Mouse (Mus musculus): ENCODE data around the gene Mfsd12.

Mfsd12 gene

DNA sequence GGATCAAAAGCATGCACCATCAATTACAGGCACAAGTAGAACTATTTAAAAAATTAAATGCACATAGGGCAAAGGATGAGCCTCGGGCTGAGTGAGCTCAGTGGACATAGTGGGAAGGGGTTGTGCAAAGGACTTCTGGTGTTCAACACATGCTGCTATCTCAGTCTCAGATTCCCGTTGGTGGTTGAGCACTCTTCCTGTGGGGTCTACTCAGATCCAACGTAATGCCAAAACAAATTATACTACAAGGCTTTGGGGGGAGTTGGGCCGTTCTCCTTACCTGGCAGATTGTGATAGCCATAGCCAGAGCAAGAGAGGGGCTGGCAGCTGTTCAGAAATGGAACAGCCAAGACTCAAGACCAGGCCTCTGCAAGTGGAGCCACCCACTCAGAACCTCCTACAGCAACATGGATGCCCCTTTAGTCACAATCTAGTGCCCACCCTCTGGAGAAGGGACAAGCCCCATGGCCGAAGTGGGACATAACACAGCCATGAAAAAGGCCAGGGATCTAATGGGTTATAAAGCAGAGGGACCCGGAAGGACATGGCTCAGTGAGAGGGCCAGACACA is 22.6 kb downstream of the Mfsd12 start:
- DNase-seq (ENCODE audit: low spot score in 2 of 2): no peak

DNA sequence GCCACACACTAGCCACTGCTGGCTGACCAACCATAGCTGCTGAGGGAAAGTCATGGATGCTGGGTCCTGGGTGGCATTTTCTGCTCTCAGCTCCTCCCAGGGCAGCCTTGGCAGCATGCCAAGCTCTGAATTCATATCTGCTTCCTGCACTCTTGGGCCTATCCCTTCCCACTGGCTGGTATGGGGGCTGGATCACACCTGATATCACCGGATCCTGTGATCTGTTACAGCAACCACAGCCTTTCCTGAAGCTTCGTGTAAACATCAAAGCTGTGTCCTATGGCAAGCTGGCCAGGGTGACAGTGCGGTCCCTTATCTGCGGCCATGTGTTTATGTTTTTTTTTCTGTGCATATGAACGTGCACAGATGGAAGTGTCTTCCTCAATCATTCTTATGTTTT is 24.7 kb downstream of the Mfsd12 start:
- peak; percentile 94 to 96 for DNase-seq (ENCODE audit: low spot score in 2 of 2)

DNA sequence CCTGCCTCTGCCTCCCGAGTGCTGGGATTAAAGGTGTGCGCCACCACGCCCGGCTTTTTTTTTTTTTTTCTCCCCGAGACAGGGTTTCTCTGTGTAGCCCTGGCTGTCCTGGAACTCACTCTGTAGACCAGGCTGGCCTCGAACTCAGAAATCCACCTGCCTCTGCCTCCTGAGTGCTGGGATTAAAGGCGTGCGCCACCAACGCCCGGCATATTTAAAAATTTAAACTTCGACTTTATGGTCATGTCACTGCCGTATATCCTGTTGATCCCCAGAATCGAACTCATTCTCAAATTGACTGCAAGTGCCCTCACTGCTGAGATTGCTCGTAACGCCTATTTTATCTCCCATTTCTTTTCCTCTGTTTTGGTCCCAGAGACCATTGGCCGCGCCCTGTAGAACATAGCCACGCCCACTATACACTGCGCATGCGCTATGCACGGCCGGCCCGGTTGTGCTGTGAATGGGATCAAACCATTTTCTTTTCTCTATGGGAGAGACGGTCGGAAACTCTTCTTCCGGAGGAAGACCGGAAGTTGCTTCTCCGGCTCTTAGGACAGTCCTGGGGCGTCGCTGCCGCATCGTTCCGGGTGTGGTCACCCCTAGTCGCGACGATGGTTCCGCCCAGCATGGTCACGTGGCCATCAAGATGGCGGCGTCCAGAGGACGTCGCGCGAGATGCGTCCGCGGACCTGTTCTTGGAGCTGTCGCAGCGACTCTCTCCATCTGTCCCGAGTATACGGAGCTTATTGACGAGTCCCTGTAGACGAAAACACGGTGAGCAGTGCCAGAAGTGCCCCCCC is 26.7 kb downstream of the Mfsd12 start, which contains the start of the genes Dohh and Gm48551:
TSS of gene Dohh (plus strand) at position 627 of the 803 bp plus-strand sequence.
TSS of gene Gm48551 (plus strand) at position 665 of the 803 bp plus-strand sequence.
- DNase-seq (ENCODE audit: low spot score in 2 of 2): peak; percentile 100

DNA sequence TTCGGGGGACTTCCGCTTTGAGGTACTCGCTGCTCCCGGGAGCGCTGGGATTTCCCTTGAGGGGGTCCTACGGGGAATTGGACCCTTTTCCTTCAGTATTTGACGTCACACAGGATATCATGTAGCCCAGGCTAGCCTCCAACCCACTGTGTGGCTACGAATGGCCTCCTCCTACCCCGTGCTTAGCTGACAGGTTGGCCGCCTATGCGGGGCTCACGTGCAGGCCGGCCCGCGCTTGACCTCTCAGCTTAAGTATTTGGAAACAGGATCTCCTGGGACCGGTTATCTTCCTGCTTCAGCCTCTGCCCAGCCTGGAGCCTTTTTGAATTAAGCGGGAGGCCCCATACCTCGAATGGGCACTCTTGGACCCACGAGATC is 27.3 kb downstream of the Mfsd12 start:
- DNase-seq (ENCODE audit: low spot score in 2 of 2): no peak

DNA sequence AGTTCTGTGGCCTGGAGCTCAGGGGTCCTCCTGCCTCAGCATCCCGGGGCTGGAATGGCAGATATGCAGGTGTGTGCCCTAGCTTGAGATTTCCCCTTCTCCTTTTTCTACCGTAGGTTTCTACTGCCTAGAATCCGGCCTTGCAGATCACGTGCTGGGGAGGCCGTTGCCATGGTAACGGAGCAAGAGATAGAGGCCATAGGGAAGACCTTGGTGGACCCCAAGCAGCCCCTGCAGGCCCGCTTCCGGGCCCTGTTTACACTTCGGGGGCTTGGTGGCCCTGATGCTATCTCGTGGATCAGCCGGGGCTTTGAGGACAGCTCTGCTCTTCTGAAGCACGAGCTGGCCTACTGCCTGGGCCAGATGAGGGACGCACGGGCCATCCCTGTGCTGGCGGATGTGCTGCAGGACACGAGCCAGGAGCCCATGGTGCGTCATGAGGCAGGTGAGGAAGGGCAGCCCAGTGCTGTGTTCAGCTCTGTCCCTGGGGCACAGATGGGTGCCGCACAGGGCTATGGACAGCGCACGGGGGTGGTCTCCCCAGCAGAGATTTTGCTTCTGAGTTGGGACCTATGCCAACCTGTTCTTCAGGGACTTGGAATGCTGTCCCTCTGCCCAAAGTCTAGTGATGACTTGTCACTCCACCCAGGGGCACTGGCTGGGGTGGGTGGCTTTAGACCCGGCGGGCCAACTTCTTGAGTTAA is 28.5 kb downstream of the Mfsd12 start:
- DNase-seq (ENCODE audit: low spot score in 2 of 2): no peak

DNA sequence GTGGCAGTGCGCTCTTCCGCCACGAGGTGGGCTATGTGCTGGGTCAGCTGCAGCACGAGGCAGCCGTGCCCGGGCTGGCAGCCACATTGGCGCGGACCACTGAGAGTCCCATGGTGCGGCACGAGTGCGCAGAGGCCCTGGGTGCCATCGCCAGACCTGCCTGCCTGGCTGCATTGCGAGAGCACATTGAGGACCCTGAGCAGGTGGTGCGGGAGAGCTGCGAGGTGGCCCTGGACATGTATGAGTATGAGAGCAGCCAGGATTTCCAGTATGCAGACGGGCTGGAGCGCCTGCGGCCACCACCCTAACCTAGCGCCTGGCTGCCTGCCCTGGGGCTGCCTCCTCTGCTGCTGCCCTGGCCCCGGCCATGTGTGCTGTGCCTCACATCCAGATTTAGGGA is 30.4 kb downstream of the Mfsd12 start:
- no peak for DNase-seq (ENCODE audit: low spot score in 2 of 2)

DNA sequence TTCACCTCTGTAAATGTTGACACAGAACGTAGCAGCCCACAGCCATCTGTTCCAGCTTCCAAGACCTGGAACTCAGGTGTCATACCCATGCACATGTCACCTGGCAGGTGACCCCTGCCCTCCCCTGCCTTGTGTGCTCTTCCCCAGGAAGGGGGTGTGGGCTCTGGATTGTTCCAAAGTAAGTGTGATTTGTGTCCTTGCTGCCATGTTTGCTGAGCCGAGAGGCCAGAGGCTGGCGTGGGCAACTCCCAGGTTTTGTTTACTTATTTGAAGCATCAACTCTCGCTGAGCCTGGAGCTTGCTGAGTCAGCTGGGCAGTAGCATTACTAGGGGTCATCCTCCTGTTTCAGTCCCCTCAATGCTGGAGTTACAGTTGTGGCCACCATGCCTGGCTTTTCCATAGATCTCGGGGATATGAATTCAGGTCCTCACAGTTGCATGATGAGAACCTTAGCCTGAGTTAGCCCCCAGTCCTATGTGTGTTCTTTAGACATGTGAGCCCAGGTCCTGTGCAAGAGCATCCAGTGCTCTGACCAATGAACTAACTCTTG is 31.3 kb downstream of the Mfsd12 start, which contains the start of gene Gm48552:
TSS of gene Gm48552 (plus strand) at position 501 of the 551 bp plus-strand sequence.
- DNase-seq (ENCODE audit: low spot score in 2 of 2): no peak

DNA sequence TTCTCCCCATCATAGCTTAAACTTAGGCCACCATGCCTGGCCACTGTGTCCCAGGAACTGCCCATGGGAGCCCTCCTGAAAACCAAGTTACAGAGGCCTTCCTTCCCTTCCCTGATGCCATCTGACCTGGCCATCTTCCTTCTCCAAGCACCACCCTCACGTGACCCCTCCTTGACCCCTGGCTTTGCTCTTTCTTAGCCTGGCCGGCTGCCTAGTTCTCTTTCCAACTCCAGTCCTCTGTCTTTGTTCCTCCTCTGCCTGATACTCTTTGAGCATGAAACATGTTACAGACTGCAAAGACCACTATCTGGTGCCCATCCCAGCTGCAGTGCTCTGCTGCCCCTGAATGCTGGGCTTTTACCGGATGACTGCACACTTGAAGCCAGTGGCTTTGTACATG is 32.1 kb downstream of the Mfsd12 start:
- no peak for DNase-seq (ENCODE audit: low spot score in 2 of 2)

DNA sequence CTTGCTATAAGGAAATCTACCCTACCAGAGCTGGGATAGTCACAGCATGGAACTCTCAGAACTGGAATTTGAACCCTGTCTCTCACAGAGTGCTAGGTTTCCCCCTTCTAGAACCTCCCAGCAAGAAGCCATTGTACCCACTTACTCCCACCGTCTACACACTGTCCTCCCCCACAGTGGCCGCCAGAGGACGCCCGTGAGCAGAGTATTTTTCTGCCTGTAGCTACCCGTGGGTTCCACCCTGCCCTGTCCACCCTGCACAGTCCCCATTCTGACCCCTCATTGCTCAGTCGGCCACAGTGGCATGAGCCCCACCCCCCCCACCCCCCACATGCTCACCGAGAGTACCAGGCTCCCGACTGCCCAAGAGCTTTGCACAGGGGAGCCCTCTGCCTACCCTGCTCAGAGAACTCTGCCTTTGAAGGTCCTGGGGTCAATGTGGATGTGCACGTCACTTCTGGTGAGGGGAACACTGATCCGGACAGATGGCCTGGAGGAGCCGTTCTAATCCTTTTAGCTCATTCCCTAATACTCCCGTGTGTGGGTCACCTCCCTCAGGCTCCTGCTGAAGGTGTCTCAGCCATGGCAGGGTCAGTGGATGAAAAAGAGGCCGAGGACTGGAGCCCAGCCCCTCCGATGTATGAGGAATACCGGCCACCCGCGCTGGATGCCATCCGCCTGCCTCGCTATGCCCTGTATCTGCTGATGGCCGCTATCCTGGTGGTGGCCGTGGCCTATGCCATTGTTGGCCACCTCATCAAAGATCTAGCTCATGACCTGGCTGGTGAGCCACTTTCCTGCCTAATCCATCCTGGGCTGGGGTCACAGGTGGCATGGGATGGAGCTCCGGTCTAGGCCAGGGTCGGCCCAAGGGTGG is 32.7 kb downstream of the Mfsd12 start:
- peak; percentile 79 to 94 for DNase-seq (ENCODE audit: low spot score in 2 of 2)

DNA sequence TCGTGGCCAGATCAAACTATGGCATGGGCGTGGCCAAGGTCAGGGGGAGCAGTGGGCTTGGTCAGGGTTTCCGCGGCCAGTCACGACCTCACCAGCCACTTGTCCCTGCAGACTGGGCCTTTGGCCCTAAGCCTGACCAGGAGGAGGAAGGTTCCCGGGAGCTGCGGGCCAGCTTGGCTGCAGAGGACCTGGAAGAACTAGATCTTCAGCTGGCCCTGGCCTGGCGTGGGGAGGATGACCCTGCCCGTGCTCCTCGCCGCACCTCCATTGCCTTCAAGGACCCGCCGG is 33.3 kb downstream of the Mfsd12 start:
- DNase-seq (ENCODE audit: low spot score in 2 of 2): no peak

DNA sequence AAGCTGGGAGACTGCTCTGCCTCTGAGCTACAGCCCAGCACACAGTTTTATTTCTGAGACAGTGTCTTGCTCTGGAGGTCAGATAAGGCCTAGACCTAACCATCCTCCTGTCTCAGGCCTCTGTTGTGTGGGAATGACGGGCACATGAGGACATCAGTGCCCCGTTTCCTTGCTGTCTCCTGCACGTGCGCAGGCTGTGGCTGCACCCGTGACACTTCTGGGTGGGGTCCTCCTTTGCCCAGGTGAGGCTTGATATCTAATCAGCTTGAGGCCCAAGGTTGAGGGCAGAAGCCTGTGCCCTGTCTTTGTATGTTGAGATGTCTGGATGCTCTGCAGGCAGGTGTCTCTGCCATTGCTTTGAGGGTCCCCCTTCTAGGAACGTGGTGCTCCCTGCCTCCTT is 35.0 kb downstream of the Mfsd12 start:
- DNase-seq (ENCODE audit: low spot score in 2 of 2): no peak

DNA sequence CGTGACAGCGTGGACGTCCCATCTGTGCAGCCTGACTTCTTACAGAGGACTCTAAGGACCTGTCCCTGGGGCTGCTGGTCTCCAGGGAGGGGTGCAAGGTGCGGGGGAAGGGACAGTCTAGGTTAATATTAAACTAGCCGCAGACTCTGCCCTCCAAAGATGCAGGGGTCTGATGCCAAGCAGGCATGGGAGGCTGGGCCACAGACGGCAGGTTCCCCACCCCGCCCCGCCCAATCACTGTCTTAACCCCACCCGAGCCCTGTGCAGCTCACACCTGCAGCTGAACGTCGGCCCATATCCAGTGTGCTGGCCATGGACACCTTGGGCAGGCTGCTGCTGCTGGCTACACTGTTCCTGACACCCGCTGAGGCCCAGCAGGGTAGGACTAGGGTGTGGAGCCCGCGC is 35.5 kb downstream of the Mfsd12 start, which contains the start of gene Smim24:
TSS of gene Smim24 (plus strand) at position 271 of the 405 bp plus-strand sequence.
- DNase-seq (ENCODE audit: low spot score in 2 of 2): no peak

DNA sequence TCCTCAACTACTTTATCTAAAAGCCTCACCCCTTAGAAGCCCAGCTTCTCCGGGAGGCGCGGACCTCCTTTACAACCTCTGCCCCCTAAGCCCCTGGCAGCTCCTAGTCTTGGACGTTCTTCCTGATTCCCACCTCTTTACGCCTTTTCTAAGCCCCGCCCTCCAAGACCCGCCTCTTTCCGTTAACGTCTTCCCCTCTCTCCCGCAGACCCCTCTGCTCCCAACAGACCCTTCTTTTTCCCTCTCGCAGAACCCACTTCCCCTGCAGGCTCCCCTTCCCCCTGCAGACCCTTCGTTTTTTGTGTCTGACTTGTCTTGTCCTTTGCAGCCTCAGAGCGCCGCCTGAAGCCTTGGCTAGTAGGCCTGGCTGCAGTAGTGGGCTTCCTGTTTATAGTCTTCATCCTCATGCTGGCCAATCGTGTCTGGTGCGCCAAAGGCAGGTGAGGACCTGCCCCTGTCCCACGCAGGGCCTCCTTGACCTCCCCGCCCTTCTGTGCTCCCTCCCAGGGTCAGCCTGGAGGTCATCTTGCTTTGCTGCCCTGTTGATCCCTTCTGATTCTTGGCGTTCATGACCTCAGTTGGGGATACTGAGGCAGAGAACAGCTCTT is 36.3 kb downstream of the Mfsd12 start:
- DNase-seq (ENCODE audit: low spot score in 2 of 2): no peak

DNA sequence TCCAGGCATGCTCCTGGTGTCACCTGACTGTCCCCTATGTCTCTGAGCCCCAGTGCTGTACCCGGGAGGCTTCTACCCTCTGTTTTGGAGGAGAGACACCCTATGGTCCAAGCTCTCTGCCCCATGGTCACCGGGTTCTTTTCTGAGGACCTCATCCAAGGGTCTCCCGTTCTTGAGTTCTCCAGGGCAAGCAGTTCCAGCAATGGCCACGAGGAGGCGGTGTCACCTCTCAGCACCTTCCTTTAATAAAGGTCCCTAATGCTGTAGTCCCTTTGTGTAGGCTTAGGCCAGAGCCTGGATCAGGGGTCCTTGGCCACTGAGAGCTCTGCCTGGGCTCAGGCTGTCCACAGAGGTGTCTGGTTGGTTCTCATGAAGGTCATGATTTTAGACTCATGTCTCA is 37.8 kb downstream of the Mfsd12 start:
- peak; percentile 75 to 93 for DNase-seq (ENCODE audit: low spot score in 2 of 2)

DNA sequence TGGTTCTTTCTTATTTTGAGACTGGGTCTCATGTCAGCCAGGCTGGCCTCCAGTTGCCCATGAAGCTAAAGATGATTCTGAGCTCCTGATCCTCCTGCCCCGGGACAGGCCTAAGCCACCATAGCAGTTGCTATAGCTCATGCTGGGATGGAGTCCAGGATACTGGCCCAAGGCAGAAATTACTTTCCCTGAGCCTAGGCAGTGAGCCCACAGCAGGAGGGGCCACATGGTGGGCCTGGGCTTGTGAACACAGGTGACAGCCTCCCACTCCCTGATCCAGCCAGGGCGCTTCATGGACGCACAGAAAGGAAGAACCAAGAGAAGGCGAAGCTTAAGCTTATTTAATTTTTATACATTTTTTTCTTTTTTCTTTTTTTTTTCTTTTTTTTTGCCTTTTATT is 38.6 kb downstream of the Mfsd12 start:
- no peak for DNase-seq (ENCODE audit: low spot score in 2 of 2)

DNA sequence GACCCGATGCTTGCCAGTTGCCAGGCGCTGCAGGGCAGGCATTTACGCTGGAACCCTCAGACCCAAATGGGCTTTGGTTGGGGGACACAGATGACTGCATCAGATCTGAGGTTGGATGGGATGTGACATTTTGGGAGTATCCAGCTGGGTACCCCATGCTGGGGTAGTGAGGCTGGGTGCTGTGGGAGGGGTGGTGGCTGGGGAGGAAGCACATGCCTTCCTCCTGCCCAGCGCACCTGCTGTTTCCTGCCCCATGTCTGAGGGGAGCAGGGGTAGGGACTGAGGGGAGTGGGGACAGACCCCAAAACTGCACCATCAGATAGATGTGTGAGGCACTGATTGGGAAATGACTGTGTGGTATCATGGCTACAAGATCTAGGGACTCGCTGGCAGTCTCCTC is 39.5 kb downstream of the Mfsd12 start:
- no peak for DNase-seq (ENCODE audit: low spot score in 2 of 2)

DNA sequence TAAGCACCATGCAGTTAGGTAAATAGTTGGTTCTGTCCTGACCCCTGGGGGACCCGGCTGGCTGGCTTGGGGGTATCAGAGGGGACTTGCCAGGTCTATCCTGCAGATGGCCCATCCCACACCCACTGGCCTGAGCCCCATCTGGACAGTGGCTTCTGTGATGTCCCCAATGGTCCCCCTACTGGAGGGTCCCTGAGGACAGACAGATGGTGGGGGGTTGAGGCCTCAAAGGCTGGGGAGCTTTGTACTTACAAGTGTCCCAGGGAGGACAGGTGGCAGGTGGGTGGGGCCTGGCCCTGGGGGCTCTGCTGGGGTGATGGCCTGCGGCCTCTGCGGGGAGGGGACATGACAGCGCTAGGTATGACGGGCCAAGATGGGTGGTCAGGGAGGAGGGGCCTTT is 42.0 kb downstream of the Mfsd12 start:
- DNase-seq (ENCODE audit: low spot score in 2 of 2): no peak

DNA sequence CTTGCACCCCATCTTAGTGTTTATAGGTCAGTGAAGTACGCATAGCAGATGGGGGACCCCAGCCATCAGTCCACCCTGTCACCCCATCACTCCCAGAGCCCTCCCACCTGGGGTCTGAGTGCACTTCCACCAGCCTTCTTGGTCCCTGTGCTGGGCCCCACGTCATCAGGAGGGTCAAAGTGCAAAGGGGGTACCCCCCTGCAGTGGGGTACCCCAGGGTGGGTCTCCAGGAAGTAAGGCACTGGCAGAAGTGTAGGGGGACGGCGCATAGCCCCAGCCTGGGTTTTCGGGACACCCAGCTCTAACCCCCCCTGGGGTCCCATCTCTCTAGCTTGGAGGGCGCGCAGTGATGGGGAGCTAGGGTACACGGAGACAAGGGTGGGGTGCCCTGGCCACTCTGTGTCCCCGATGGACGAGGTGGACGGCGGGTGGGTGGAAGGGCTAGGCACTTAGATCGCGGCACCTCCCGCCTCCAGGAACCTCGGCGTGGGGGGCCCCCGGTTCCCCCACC is 42.6 kb downstream of the Mfsd12 start:
- no peak for DNase-seq (ENCODE audit: low spot score in 2 of 2)

DNA sequence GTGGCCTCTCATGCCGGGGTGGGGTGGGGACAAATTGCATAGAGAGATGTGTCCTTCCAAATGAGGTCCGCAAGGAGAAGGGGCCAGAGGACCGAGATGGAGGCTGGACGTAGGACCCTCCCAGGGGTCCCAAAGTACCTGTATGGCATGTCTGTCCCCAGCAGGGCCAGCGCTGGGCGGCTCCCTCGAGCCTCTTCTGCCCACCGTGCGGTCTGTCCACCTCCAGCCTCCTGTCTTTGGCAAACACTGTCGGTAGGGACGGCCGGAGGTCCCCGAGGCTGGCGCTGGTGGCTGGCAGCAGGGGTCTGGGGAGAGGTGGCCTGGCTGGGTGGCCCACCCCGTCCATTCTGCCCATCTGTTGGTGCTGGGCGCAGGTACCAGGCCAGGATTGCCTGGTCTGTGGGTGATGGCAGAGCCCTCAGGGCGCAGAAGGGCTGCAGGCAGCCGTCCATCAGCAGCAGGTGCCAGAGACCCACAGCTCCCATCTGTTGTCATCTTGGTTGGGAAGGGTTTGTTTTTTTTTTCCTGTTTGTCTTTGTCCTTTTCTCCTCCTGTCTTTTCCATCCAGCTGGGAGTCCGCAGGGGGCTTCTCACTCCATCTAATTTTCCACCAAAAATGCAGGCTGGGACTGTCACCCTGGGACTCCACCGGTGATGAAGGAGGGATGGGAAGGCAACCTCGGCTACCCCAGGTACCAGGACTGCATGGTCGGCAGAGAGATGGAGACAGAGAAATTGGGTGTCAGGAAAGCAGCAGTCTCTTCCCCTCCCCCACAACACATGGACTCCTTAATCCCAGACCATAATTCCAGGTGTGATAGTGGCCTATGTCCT is 43.3 kb downstream of the Mfsd12 start:
- no peak for DNase-seq (ENCODE audit: low spot score in 2 of 2)

DNA sequence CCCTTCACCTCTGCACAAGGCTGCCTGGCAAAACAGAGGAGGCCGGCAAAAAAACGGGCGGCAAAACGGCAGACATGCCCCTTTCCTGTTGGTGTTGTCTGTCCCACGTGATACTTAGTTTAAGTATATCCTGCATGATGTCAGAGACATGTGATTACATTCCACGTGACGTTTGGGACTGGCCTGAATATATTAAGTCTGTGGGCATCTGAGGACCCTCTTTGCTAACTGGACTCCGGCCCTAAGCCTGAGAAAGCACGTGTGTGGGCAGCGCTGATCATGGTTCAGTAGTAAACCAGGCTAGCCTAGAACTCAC is 43.9 kb downstream of the Mfsd12 start:
- DNase-seq (ENCODE audit: low spot score in 2 of 2): no peak
